Mouse (Mus musculus) C2C12 (cell line): ENCODE data around the gene Stoml3.

ENCODE experiments used
- CTCF ChIP-seq: IDR thresholded peaks from one replicate; pipeline ENCODE4 v1.5.1; 2011; ENCODE audit not compliant: control insufficient read depth, insufficient read depth, insufficient read length
- MYOG ChIP-seq: IDR thresholded peaks from one replicate; pipeline ENCODE4 v1.6.1; 2011; ENCODE audit not compliant: control insufficient read depth, insufficient read length; ENCODE audit errors: extremely low read depth
- USF1 ChIP-seq: IDR thresholded peaks from one replicate; pipeline ENCODE4 v1.6.1; 2011; ENCODE audit warnings: low read depth, mild to moderate bottlenecking, control low read depth, moderate library complexity

GRCm38 (mm10) chr3:53454984-53455383, 33.5 kb upstream of the Stoml3 start:
- TF ChIP-seq CTCF, result no peak
- no peak for TF ChIP-seq USF1
- no peak for TF ChIP-seq MYOG
